Mouse (Mus musculus) adrenal gland, postnatal 10 days (tissue): ENCODE results near the gene Tex21. TPM values are rescaled to one million over a fixed set of nuclear protein-coding genes. Genes with fewer than 3 reads are reported as not detected.
A peak's percentile ranks its signal among the peaks of the same experiment; 100 is the strongest.
"Not testable (repeated sequence)": the region's sequence is repeated elsewhere in the genome, so short reads cannot be mapped to it uniquely, and the experiment has no call there.

ENCODE experiments used
- DNase-seq: peaks from one replicate; pipeline ENCODE4 v3.0.0; 2021; ENCODE audit warnings: mixed read lengths
- total RNA-seq, 2 experiments: library from RNA; stranded (reverse); gene quantifications; 2 replicates each; pipeline ENCODE4 v1.2.3; 2021

Tex21 gene
- total RNA-seq, 2 experiments from 2014 or later, result not detected

DNA sequence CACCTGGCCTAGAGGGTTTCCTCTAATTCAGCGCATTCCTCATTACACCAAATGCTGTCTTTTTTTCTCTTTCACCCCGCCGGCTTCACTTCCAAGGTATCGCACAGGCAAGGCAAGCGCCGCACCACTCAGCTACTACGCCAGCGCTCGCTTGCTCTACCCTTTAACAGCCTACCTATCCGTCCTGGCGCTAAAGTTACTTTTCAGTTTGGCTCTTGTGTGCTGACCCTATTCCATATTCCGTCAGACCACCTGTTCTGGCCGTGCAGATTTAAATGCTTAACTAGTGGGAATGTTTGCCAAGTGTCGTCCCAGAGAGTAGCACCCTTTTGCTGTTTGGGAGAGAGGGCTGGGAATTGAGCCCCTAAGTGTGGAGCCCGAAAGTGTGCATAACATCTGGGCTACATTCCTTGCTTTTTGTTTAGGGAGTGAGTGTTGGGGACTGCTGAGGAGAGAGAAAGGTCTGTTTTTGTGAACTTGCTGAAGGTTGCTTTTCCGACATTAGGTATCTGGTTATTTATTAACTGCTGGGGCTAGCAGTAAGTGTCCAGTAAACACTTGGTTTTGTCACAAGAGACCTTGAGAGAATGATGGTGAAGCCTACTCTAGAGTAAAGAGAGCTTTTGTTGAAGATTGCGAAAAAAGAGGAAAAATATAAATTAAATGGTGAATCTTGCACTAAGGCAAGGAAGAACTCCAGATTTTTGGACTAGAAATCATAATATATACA lies 9.7 kb upstream of the Tex21 start:
- peak; percentile 35 for DNase-seq

DNA sequence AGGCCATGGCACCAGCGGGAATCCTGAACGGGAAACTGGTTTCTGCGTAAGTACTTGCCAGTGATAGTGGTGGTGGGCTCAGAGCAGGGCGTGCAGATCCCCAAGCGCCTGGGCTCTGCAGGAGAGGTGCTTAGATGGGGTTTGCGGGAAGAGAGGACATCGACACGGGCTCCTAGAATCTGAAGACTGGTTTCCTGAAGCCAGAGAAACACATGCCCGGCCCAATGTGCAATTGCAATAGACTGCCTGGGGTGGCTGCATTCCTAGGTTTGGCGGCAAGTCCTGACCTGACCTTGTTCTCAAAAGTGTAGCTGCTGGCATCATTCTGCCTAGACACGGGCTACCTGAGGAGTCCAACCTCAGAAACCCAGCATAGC lies 8.9 kb upstream of the Tex21 start:
- DNase-seq, result peak; percentile 49

DNA sequence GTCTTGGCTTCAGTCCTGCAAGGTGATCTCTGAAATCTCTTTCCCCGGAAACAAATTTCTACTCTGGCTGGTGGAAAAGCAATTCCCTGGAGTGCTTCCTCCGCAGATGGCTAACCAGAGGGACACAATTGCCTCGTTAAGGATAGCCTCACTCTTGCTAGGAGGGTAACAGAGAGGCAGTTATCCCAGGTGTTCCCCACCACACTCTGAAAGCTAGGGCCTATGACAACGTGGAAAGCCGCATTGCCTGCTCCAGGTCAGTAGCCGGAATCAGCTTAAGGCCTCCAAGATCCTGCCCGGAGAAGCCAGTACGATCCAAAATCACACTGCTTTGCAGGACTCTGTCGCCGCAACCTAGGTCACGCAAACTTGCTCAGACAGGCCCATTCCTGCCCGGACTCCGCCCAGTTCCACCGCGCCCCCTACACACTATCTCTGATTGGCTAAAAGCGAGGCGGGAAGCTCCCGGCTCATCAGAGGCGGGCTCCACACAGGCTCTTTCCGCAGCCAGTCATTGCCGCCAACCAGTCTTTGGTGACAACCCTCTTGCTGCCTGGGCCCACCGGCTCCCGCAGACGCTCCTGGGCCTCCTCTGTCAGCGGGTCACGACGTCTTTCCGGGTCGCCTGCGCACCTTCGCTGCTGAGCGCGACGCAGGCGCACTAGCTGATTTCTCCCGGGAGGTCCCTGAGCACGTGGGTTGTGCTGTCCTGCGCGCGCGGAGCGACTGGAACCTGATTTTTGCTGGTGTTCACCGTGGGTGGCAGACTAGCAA lies 8.4 kb upstream of the Tex21 start, which contains the start of gene Mthfd1:
Mthfd1 (plus strand) TSS at position 574 of the 774 bp plus-strand sequence.
- peak; percentile 94 for DNase-seq

DNA sequence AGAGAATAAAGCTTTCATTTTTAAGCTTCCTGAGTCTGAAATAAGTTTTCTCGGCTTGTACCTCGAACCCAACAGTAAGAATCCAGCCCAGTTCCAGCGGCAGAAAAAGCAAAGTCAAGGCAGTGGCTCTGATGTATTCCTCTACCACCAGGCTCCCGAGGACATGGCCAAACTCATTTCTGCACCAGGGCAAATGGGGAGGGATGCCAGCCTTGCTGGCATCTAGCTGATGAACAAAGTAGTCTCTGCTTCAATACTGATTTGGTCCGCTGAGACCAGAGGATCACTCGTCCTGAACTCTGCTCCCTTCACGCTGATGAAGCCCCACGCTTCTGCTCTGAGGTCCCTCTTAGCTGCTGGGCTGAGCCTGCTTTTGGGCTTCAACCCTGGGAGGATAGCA lies 7.4 kb upstream of the Tex21 start:
- DNase-seq, result no peak

DNA sequence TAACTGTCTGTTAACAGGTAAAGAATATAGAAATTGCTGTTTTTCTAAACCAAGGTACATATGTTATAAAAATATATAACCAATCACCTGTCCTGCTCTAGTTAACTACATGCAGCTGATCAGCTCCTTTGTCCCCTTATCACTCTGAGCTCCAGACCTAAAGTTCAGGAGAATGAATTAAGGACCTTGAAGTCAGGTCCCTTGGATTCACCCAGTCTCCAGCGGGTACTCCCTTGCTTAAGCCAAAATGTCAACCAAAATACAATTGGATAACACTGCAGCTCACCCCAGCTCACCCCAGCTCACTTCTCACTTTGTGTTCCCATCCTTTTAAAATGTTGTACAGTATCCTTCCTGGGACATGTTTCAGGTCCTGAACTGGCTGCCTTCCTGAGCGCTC lies 7.0 kb upstream of the Tex21 start:
- no peak for DNase-seq

DNA sequence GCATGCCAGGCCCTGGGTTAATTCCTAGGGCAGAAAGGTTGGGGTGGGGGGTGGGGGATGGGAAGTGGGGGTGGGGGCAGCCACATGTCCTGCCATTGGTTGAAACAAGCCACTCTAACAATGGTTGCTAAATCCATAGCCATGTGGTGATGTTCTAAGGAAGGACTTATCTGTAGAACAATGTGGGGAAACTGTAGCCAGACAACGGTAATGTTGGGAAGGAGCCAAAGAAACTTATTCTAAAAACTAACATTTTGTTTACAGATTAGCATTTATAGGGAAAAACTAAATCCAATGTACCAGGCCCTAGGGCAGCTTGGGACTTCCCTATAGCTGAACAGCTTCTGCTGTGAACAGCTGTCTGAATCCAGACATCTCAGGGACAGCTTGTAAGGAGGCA lies 6.5 kb upstream of the Tex21 start:
- no peak for DNase-seq

DNA sequence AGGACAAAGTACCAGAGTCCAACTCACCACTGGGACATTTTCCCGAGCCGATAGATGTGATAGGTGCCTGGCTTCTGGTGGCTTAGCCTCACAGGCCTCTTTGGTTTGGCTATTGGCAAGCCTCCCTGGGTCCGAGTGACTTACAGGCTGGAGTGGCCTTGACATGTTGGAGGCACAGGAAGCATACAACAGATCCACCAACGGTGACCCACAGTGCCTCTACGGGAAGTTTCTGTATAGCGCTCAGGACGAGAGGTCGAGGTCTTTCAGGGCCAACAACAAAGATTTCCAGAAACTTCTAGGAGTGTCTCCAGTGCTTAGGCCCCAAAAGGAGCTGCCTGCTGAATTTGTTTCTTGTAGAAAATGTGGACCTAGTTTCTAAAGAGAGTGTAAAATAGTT lies 1.6 kb downstream of the Tex21 start:
- DNase-seq, result no peak

DNA sequence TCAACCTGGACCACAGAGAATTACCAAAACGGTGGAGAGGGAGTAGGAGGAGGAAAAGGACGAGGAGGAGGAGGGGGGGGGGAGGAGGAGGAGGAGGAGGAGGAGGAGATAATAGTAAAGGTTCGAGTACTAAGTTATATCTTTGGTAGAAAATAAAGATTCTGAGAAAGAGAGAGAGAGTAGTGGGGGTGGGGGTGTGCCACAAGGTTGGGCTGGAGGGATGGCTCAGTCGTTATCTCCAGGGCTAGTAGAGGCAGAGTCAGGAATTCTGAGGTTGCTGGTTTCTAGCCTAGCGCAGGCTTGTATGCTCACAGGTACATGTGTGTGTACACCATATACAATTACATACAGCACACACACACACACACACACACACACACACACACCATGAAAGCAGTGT lies 4.7 kb downstream of the Tex21 start:
- no peak for DNase-seq

DNA sequence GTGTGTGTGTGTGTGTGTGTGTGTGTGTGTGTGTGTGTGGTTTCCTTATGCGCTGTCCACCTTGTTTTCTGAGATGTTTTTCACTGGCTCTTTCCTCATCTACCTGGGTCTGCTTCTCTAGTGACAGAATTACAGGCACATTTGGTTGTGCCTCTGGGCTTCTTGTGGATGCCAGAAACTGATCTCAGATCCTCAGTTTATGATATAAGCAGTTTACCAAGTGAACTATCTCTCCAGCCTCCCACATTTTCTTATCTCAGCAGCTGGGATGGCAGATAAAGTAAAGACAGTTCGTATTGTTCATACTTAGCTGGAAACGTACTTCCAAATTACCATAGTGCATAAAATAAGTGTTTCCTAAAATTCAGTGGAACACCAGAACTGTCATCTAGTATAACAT lies 5.5 kb downstream of the Tex21 start:
- DNase-seq, result no peak

DNA sequence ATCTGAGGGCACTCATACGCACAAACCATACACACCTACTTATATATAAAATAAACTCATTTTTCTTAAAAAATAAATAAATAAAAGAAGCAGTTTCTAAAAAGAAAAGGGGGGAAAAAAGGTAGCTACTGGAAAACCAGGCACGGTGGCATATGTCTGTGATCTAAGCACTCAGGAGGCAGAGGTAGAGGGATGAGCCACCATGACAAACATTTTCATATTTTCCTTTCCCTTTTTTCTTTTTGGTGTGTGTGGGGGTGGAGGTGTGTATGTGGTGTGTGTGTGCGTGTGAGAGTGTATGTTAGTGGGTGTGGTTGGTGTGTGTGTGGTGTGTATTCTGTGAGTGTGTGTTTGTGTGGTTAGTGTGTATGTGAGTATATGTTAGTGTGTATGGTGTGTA lies 5.9 kb downstream of the Tex21 start:
- DNase-seq, result no peak

DNA sequence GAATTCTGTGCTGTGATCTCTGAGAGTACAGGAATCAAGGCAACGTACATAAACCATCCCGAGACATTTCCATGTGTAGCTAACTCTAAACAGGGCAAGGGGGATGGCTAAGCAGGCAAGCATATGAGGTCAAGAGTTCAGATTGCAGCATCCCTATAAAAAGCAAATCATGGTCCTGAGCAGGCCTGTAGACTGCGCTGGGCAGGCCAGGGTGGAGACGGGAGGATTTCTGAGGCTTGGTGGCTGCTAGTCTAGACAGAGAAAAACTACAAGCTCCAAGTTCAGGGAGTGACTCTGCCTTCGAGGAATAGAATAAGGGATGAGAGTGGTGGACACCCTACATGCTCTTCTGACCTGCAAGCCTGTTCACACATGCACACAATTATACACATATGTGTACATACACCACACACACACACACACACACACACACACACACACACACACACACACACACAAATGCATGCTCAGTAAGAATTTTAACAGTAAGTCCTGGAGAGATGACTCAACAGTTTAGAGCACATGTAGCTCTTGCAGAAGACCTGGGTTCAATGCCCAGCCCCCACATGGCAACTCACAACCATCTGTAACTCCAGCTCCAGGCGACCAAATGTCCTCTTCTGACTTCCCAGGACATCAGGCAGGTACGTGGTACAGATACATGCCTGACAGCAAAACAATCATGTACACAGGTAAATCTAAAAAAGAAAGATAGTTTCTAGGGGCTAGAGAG lies 6.5 kb downstream of the Tex21 start:
- DNase-seq, result no peak

DNA sequence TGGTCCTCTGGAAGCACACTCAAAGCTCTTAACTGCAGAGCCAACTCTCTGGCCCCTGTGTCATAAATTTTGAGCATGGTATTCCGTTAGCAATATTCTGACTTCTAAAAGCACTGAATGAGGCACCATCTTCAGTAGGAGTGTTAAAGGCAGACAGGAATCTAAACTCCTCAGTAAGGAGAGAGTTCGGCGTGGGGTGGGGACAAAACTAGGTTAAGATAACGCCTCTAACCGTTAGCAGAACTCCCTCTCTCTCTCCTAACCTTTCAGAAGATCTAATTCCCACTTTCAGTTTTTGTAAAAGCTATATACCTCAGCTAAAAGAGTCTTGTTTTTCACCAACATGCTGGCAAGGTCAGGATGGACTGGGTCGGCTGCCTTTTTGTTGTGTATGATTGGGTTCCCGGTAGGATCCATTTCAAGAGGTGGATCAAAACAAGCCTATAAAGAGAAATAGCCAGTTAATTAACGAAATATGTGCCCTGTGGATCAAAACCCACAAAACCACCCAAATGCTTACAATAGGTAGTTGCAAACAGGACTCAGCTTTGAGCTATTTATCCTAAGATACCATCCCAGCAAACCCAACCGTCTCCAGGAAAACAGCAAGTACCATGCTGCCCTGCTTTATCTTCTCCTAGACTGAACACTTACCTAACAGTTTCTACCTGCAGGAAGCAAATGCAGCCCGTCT lies 7.3 kb downstream of the Tex21 start:
- DNase-seq, result no peak

DNA sequence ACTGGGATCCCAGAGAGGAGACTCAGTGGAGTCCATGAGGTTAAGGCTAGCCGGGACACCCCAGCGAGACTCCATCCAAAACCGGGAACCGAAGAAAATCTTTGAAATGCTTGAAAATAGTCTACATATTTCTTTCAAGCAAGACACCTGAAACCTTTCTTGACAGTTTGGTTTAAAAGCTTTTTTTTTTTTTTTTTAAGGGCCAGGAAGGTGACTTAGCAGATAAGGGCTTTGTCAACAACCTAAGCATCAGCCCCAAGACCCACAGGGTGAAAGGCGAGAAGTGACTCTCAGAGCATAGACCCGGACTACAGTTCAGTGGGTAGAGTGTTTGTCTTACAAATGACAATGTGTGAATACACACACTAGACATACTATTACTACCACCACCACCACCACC lies 11.3 kb downstream of the Tex21 start:
- no peak for DNase-seq

DNA sequence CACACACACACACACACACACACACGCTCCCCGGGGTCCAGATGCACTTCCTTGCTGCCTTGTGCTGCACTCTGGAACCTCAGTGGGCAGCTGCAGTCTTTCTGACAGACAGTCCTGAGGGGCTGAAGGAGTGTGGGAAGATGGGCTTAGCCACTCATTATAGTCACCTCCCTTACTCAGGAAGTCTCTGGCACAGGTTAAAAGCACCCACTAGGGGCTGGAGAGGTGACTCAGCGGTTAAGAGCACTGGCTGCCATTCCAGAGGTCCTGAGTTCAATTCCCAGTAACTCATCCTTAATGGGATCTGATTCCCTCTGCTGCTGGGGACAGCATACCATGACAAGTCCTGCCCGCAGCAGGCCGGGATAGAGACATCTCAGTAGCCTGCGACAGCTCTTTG lies 15.9 kb downstream of the Tex21 start:
- no peak for DNase-seq

DNA sequence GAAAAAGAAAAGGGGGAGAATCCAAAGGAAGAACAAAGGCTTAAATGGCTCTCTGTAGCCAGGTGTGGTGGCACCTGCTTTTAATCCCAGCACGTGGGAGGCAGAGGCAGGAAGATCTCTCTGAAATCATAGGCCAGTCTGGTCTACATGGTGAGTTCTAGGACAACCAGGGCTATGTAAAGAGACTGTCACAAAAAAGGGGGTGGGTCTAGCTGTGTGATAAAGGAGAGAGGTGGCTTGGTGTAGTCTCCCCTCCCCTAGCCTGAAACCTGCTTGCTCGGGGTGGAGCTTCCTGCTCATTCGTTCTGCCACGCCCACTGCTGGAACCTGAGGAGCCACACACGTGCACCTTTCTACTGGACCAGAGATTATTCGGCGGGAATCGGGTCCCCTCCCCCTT lies 24.4 kb downstream of the Tex21 start:
- not testable (repeated sequence) for DNase-seq

DNA sequence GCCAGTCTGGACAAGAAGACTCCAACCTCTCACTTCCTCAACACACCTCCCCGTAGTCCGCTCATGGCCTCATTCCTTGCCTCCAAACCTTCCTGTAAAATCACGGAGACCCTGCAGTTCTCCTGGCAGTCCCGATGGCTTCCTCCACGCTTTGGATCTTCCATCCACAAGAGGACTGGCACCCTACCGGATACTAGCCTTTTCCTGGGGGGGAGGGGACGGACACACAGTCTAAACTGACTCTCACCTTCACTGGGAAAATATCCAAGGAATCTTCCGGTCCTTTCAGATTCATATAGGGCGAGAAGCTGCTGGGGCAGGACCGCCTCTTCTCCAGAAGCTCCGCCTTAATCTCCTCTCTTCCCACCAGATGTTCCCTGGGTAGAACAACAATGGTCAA lies 29.8 kb downstream of the Tex21 start:
- DNase-seq, result no peak

DNA sequence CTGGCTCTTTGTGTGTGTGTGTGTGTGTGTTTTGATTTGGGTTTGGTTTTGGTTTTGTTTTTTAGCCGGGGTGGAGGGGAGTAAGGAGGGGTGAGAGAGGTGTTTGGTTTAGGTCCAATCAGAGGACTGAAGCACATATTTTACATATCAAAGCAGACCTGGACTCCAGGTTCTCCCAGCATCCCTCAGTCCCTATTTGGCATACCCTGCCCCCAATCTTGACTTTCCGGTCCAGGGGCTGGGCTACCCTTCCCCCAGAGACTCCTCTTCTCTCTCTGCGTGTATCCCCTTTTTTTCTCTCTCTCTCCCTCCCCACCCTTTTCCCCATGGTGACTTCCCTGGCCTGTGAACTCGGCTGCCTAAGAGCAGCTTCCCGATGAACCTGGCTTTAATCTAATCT lies 31.4 kb downstream of the Tex21 start:
- no peak for DNase-seq

DNA sequence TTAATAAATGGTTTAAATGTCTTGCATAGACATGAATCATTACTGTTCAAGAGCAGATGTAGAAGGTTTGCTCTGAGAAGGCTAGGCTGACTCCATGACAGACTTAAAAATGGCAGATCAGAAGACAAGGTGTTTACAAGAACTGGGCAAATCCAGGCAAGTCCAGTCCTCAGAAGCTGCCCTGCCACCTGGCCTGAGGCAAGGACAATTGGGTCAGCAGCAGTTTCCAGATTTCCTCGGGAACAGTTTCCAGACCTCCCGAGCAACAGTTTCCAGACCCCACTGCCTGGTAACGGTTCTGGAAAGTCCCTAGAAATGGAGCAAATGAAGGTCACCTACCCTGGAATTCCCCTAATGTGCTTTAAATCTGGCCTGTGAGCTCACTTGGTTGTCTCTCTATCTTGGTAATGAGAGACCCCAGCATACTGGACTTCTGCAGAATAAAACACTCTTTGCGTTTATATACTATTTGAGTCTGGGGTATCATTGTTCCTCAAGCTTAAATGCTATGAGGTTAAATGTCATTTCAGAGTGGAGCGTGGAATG lies 37.0 kb downstream of the Tex21 start:
- no peak for DNase-seq

DNA sequence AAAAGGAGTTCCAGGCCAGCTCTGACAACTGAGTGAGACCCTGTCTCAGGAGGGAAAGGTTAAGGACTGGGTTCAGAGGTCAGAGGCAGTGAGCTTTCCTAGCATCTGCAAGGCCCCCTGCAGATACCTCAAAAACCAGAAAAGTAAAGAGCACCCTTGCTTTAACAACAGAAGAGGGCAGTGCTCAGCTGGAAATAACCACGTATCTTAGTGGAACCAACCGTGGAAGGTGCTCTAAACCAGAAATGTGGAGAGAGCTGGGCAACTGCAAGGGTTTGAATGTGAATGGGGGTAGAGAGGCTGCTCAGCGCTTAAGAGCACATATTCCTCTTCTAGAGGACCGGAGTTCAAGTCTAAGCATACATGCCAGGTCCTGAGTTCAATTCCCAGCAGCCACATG lies 46.2 kb downstream of the Tex21 start:
- DNase-seq, result no peak

DNA sequence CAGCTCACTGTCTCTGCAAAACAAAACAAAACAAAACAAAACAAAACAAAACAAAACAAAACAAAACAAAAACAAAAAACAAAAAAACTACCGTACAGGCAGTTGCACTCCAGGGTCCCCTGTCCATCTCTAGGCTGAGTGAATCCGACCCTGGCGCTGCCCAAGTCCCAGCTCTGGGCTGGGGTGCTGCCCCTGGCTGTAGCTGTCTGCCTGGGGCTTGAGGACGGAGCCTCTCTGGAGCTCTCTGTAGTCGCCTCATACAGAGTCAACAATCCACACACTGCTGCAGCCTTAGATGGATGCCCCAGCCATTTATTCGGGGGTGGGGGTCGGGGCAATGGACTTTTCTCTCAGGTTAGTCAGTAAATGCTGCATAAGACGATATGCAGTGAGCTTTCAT lies 49.5 kb downstream of the Tex21 start:
- no peak for DNase-seq

DNA sequence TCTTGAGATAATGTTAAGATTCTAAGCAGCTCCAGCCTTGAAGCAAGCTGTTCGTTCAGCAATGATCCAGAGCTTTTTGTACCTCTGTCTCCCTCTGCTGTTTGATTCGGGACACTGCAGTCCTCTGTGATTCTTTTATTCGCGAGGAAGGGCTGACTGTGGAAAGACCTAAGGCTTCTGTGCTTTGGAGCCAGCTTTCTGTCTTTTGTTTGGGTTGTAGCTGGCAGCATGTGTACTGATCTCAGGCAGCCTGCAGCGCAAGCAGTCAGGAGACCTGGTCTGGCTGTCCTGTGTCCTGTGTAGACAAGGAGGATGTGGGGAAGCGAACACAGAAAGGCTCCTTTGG lies 49.9 kb downstream of the Tex21 start:
- peak; percentile 74 for DNase-seq

DNA sequence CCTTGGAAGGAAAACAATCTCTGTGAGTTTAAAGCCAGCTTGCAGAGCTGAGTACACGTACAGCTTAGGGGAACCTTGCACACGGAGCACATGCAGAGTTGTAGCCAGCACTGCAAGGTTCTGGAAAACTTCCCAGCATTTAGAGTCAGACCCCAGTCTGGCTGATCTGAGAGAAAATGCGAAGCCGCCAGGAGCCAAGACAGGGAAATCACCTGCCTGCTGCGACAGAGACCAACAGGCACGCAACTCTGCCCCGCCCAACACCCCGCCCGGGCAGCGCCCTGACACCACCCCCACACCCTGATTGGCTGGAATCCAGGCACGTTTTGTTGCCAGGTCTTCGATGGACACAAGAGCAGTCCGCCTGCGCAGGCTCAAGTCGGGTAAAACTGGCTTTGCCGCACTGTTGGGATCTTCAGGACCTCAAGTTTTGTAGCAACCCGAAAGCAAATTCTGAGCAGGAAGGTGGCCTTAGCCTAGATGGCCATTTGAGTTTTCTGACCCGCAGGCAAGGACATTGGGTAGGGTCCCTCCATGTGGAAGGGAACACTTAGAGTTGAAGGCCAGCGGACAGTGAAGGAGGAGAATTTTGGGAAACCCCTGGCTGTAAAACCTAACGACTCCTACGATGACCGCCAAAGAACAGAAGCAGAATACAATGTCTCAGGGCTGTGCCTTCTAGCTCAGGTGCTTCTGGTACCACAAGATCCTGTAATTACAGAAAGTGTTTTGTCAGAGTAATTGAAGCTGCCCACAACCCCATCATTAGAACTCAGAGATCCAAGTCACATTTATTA lies 50.4 kb downstream of the Tex21 start:
- peak; percentile 94 for DNase-seq
